Mouse (Mus musculus) gastrocnemius, postnatal 14 days (tissue): ENCODE measurements around the gene Amotl1. TPM values are rescaled to one million over a fixed set of nuclear protein-coding genes. Genes with fewer than 3 reads are reported as not detected.
A peak's percentile ranks its signal among the peaks of the same experiment; 100 is the strongest.
"Not testable (repeated sequence)": the region's sequence is repeated elsewhere in the genome, so short reads cannot be mapped to it uniquely, and the experiment has no call there.

ENCODE experiments used
- DNase-seq: peaks from one replicate; pipeline ENCODE4 v3.0.0; 2021; ENCODE audit warnings: mixed read lengths
- intact Hi-C: fragments of 180-260 bp; cut with DNase I; formaldehyde crosslinking; loops from one replicate; pipeline ENCODE4 v1.15.1; 2025; ENCODE audit warnings: low total_unique reads
- long read RNA-seq, 2 experiments: library from polyadenylated mRNA; stranded (forward); transcript quantifications; one replicate each; pipeline ENCODE4 v2.0.0; 2021
- total RNA-seq, 2 experiments: library from RNA; stranded (reverse); gene quantifications; 2 replicates each; pipeline ENCODE4 v1.2.3; 2021

Amotl1 gene
- total RNA-seq: 100 to 1,000 TPM; 264 to 270 TPM
- long read RNA-seq, experiment 1, partial matches to known transcripts: 4 of 62 reads
- long read RNA-seq, experiment 1, other reads (novel, unspliced or antisense): 58 of 62 reads
- long read RNA-seq, experiment 2, partial matches to known transcripts: 10 of 80 reads
- long read RNA-seq, experiment 2, other reads (novel, unspliced or antisense): 68 of 80 reads

- no peak for DNase-seq
- intact Hi-C loops: no loop called here
Measured at GRCm38 (mm10) chr9:14644956-14645355, at the start of gene Amotl1. Gene Amotl1, minus strand, starts transcription at chr9:14645056.

- intact Hi-C loops: no loop called here
- no peak for DNase-seq
Measured at GRCm38 (mm10) chr9:14689376-14690108, 44.7 kb upstream of the Amotl1 start.

GRCm38 (mm10) chr9:14684363-14684762 lies 39.5 kb upstream of the Amotl1 start:
- no peak for DNase-seq
- intact Hi-C loops: no loop called here

- intact Hi-C loops: no loop called here
- no peak for DNase-seq
Measured at GRCm38 (mm10) chr9:14682741-14683140, 37.9 kb upstream of the Amotl1 start.

GRCm38 (mm10) chr9:14680584-14680983 lies 35.7 kb upstream of the Amotl1 start:
- no peak for DNase-seq
- intact Hi-C loops: no loop called here

GRCm38 (mm10) chr9:14675707-14676691 lies 31.1 kb upstream of the Amotl1 start:
- intact Hi-C loops: no loop called here
- no peak for DNase-seq

- intact Hi-C loops: no loop called here
- DNase-seq: no peak
Measured at GRCm38 (mm10) chr9:14674506-14674905, 29.6 kb upstream of the Amotl1 start.

- intact Hi-C loops: no loop called here
- DNase-seq: no peak
Measured at GRCm38 (mm10) chr9:14673109-14673508, 28.3 kb upstream of the Amotl1 start.

- intact Hi-C loops, DNase-seq: not testable (repeated sequence)
Measured at GRCm38 (mm10) chr9:14671965-14672364, 27.1 kb upstream of the Amotl1 start.

GRCm38 (mm10) chr9:14668382-14668781 lies 23.5 kb upstream of the Amotl1 start:
- no peak for DNase-seq
- intact Hi-C loops: no loop called here

- intact Hi-C loops: no loop called here
- DNase-seq: peak; percentile 26
Measured at GRCm38 (mm10) chr9:14666071-14666470, 21.2 kb upstream of the Amotl1 start.

GRCm38 (mm10) chr9:14663591-14663990 lies 18.7 kb upstream of the Amotl1 start:
- no peak for DNase-seq
- intact Hi-C loops: no loop called here

GRCm38 (mm10) chr9:14662876-14663275 lies 18.0 kb upstream of the Amotl1 start:
- peak; percentile 59 for DNase-seq
- intact Hi-C loops: no loop called here

GRCm38 (mm10) chr9:14662138-14662537 lies 17.3 kb upstream of the Amotl1 start:
- no peak for DNase-seq
- intact Hi-C loops: no loop called here

GRCm38 (mm10) chr9:14657926-14658325 lies 13.1 kb upstream of the Amotl1 start:
- intact Hi-C loops: loop anchor here (5.0 kb wide), 1 partner anchor 41 kb away; no protein-coding TSS in a partner anchor
- no peak for DNase-seq

- intact Hi-C loops: no loop called here
- no peak for DNase-seq
Measured at GRCm38 (mm10) chr9:14654010-14654409, 9.2 kb upstream of the Amotl1 start.

- peak; percentile 60 for DNase-seq
- intact Hi-C loops: no loop called here
Measured at GRCm38 (mm10) chr9:14652761-14653160, 7.9 kb upstream of the Amotl1 start.

- no peak for DNase-seq
- intact Hi-C loops: no loop called here
Measured at GRCm38 (mm10) chr9:14647849-14648248, 3.0 kb upstream of the Amotl1 start.

GRCm38 (mm10) chr9:14646641-14647040 lies 1.8 kb upstream of the Amotl1 start:
- no peak for DNase-seq
- intact Hi-C loops: no loop called here

- intact Hi-C loops: no loop called here
- no peak for DNase-seq
Measured at GRCm38 (mm10) chr9:14646061-14646460, 1.2 kb upstream of the Amotl1 start.
